Comparison of ENCODE assay signal across 17 mouse cellular contexts in genomic region chr16:11388085-11388484, GRCm38 (mm10).
"Had no signal": no experiment of that assay in that cellular context is flagged by ENCODE, and none has a peak within 500 bp of the region (broad histone marks: within the 10 kb centered on the region; RNA-seq: fewer than 3 reads in every experiment).

No protein-coding gene starts in this region.

- H3K4me3 ChIP-seq: limb, embryonic 12.5 days; midbrain, embryonic 12.5 days; neural tube, embryonic 13.5 days; stomach, embryonic 15.5 days had no signal

- H3K9me3 ChIP-seq: limb, embryonic 12.5 days; midbrain, embryonic 12.5 days; neural tube, embryonic 13.5 days; stomach, embryonic 15.5 days had no signal

- H3K9ac ChIP-seq: limb, embryonic 12.5 days; liver, embryonic 14.5 days; midbrain, embryonic 12.5 days; neural tube, embryonic 13.5 days; stomach, embryonic 15.5 days had no signal

- H3K27ac ChIP-seq: kidney, postnatal 0 days; limb, embryonic 12.5 days; liver, embryonic 14.5 days; midbrain, embryonic 12.5 days; neural tube, embryonic 13.5 days; stomach, embryonic 15.5 days had no signal

- H3K27me3 ChIP-seq: limb, embryonic 12.5 days; midbrain, embryonic 12.5 days; neural tube, embryonic 13.5 days; stomach, embryonic 15.5 days had no signal

- H3K4me2 ChIP-seq: limb, embryonic 12.5 days; midbrain, embryonic 12.5 days; neural tube, embryonic 13.5 days; stomach, embryonic 15.5 days had no signal

- DNase-seq: kidney, adult 11 months; kidney, adult 9 months; kidney, postnatal 36 days; layer of hippocampus, adult 9-11 months; layer of hippocampus, postnatal 36 days; lung, adult 2 months; lung, postnatal 4 days; right cerebral cortex, postnatal 14 days; thymus, postnatal 36 days had no signal

- ATAC-seq: lung, postnatal 0 days; midbrain, embryonic 16.5 days had no signal

- H3K36me3 ChIP-seq: limb, embryonic 12.5 days; midbrain, embryonic 12.5 days; stomach, embryonic 15.5 days had no signal

- H3K4me1 ChIP-seq: limb, embryonic 12.5 days; midbrain, embryonic 12.5 days; neural tube, embryonic 13.5 days; stomach, embryonic 15.5 days had no signal
